Mouse (Mus musculus) midbrain, embryonic 14.5 days (tissue): Measurements from ENCODE around the gene Fads3. TPM values are rescaled to one million over a fixed set of nuclear protein-coding genes. Genes with fewer than 3 reads are reported as not detected.

Experiments used
- ATAC-seq: fragments of 200-750 bp; cut with Nextera tagmentation; 2 replicates; pipeline ENCODE4 v1.8.0; 2017; ENCODE audit warnings: moderate number of reproducible peaks, moderate library complexity; ENCODE audit not compliant: low FRiP score, low TSS enrichment
- DNase-seq: peaks from one replicate; pipeline ENCODE4 v3.0.0-alpha.2; 2015
- H3K27ac ChIP-seq: fragments of 300-500 bp; sonication (generic); replicated peaks from 2 replicates; pipeline ENCODE4 v1.5.1; 2014; ENCODE audit warnings: mild to moderate bottlenecking, low read depth, low read length, moderate library complexity
- H3K27me3 ChIP-seq: fragments of 300-500 bp; sonication (generic); 2 replicates; pipeline ENCODE4 v1.6.1; 2014; ENCODE audit warnings: low read length, control low read depth, mixed read lengths; ENCODE audit not compliant: control insufficient read depth, insufficient read depth
- H3K36me3 ChIP-seq: fragments of 300-500 bp; sonication (generic); 2 replicates; pipeline ENCODE4 v1.6.1; 2014; ENCODE audit warnings: low read length, control low read depth; ENCODE audit not compliant: control insufficient read depth, insufficient read depth
- H3K4me1 ChIP-seq: fragments of 300-500 bp; sonication (generic); 2 replicates; pipeline ENCODE4 v1.6.1; 2014; ENCODE audit warnings: mild to moderate bottlenecking, antibody characterized with exemption, low read length, control low read depth; ENCODE audit not compliant: control insufficient read depth, insufficient read depth
- H3K4me2 ChIP-seq: fragments of 300-500 bp; sonication (generic); 2 replicates; pipeline ENCODE4 v1.6.1; 2014; ENCODE audit warnings: mild to moderate bottlenecking, low read length, moderate library complexity
- H3K4me3 ChIP-seq: fragments of 300-500 bp; sonication (generic); replicated peaks from 2 replicates; pipeline ENCODE4 v1.5.1; 2014; ENCODE audit warnings: low read depth, low read length
- H3K9ac ChIP-seq: fragments of 300-500 bp; sonication (generic); replicated peaks from 2 replicates; pipeline ENCODE4 v1.6.1; 2014; ENCODE audit warnings: mild to moderate bottlenecking, low read length, moderate library complexity
- H3K9me3 ChIP-seq: fragments of 300-500 bp; sonication (generic); 2 replicates; pipeline ENCODE4 v1.6.1; 2016; ENCODE audit warnings: low read length, control low read depth, mixed read lengths; ENCODE audit not compliant: control insufficient read depth
- WGBS: fragments of 180-500 bp; shearing (Covaris S2); extraction: QIAGEN DNeasy Blood & Tissue Kit; methylation state at CpG from one replicate; pipeline ENCODE4 v1.1.7; 2014; 5-methylcytosine and 5-hydroxymethylcytosine counted together
- polyA plus RNA-seq: library from polyadenylated mRNA; unstranded; fragments of >200 nt; fragmentation: Nextera tagmentation; extraction: Ambion mirVana; gene quantifications from 2 replicates; pipeline ENCODE4 v1.2.1, GENCODE M21; 2014

Fads3 gene
- polyA plus RNA-seq, 1 experiment from 2014 or later, result 15.4 TPM

DNA sequence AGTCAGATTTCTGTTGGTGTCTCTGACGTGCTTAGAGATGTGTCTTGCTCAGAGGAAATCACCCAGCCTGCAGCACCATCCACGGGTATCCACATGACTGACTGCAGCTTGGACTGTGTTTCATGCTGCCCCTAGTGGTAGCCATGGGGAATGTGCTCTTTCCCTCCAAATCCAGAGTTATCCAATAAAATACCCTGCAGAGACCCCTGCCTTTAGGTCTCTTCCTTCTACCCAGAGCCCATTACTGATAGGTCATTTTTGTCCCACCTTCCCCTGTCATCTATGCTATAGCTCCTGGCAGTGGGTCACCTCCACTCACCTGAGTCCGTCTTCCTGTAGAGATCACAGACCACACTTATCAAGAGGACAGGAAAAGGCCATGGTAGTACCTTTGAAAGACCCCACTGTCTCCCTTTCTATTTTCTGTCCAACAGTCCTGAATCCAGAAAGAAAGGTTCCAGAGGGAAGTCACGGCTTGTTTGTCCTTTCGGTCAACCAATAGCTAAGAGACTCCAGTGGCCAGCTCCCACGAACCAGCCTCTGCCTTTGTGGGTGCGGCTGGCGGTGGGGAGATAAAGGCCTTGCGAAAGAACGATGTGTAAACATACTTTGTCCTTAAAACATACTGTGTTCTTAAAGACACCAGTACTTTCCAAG is 18.7 kb downstream of the Fads3 start:
- DNase-seq, result peak; percentile 80
- Histone ChIP-seq H3K4me1 (no peaks in the 10 kb centered on the region), H3K9me3 (no peaks in the 10 kb centered on the region), H3K27ac (peak overlapping the region; percentile 10; the same call in 1 of the 2 replicates), H3K36me3 (peaks cover 38% of the 10 kb centered on the region), H3K27me3 (no peaks in the 10 kb centered on the region), H3K9ac (no peak overlapping the region), H3K4me2 (no peak overlapping the region), H3K4me3 (no peak overlapping the region)
- peak; percentile 55 for ATAC-seq
- WGBS, result 61% methylated on average over 10 of the region's 10 CpGs

GRCm38 (mm10) chr19:10060783-10061590 is 19.6 kb downstream of the Fads3 start:
- ATAC-seq, result no peak
- Histone ChIP-seq H3K4me2 (no peak overlapping the region), H3K36me3 (peaks cover 47% of the 10 kb centered on the region), H3K27me3 (no peaks in the 10 kb centered on the region), H3K9me3 (no peaks in the 10 kb centered on the region), H3K9ac (no peak overlapping the region), H3K4me1 (no peaks in the 10 kb centered on the region), H3K27ac (0 out of 2 replicates have a peak overlapping the region, but pooled peaks have one; percentile 10), H3K4me3 (no peak overlapping the region)
- 49% methylated on average over 8 of the region's 8 CpGs for WGBS
- no peak for DNase-seq

DNA sequence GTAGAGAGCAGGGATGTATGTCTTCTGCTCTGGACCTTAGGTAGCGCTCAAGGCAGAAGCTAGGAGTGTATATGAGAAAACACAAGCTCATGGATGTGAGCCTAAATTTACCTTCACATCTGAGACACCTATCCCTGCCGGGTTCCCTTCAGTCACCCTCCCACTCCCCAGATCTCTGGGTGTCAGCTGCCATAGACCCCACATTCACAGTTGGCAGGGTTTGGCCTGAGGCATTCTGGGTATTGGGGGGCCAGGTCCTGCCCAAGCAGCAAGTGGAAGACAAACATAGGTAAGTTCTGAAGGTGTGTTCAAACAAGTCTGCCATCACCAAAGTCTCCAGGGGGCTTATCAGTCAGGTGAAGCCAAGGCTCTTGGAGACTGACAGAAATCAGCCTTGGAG is 20.3 kb downstream of the Fads3 start:
- Histone ChIP-seq H3K27me3 (no peaks in the 10 kb centered on the region), H3K9ac (no peak overlapping the region), H3K4me2 (no peak overlapping the region), H3K4me1 (no peaks in the 10 kb centered on the region), H3K36me3 (peaks cover 54% of the 10 kb centered on the region), H3K27ac (0 out of 2 replicates have a peak overlapping the region, but pooled peaks have one; percentile 10), H3K9me3 (no peaks in the 10 kb centered on the region), H3K4me3 (no peak overlapping the region)
- no peak for DNase-seq
- WGBS, result 92% methylated on average over 2 of the region's 2 CpGs
- no peak for ATAC-seq

GRCm38 (mm10) chr19:10062292-10062691 is 20.9 kb downstream of the Fads3 start:
- H3K4me1 ChIP-seq, result no peaks in the 10 kb centered on the region
- H3K36me3 ChIP-seq, result peaks cover 60% of the 10 kb centered on the region
- WGBS, result 91% methylated on average over 8 of the region's 8 CpGs
- H3K27me3 ChIP-seq, result no peaks in the 10 kb centered on the region
- H3K27ac ChIP-seq, result no peak overlapping the region
- no peak for DNase-seq
- no peak for ATAC-seq
- H3K9ac ChIP-seq, result no peak overlapping the region
- no peak overlapping the region for H3K4me2 ChIP-seq
- no peak overlapping the region for H3K4me3 ChIP-seq
- no peaks in the 10 kb centered on the region for H3K9me3 ChIP-seq

DNA sequence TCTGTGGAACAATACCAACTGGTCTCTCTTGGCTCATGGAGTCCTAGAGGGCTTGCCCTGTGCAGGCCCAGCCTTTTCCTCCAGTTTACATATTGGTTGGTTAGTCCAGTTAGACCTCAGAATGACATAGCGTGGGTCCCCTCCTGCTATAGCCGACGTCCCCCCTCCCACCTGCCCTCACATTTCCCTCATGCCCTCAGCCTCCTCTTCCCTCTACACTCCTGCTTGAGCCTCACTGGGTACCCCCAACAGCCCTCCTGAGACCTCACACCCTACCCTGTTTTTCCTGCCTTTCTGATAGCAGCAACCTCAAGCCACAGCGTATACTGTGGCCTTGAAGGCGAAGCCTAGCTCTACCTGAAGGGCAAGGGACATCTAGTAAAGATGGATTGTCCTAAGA is 21.5 kb downstream of the Fads3 start:
- Histone ChIP-seq H3K36me3 (peaks cover 66% of the 10 kb centered on the region), H3K27me3 (no peaks in the 10 kb centered on the region), H3K4me2 (no peak overlapping the region), H3K27ac (no peak overlapping the region), H3K4me3 (no peak overlapping the region), H3K9me3 (no peaks in the 10 kb centered on the region), H3K4me1 (no peaks in the 10 kb centered on the region), H3K9ac (no peak overlapping the region)
- DNase-seq (no peak), ATAC-seq (no peak)
- WGBS, result 95% methylated on average over 5 of the region's 5 CpGs

GRCm38 (mm10) chr19:10064173-10065012 is 23.0 kb downstream of the Fads3 start:
- Histone ChIP-seq H3K4me3 (no peak overlapping the region), H3K27ac (no peak overlapping the region), H3K4me1 (no peaks in the 10 kb centered on the region), H3K9me3 (no peaks in the 10 kb centered on the region), H3K4me2 (no peak overlapping the region), H3K27me3 (no peaks in the 10 kb centered on the region), H3K36me3 (peaks cover 81% of the 10 kb centered on the region), H3K9ac (no peak overlapping the region)
- ATAC-seq, result no peak; the same call in 1 of the 2 replicates
- WGBS, result 85% methylated on average over 10 of the region's 10 CpGs
- no peak for DNase-seq

GRCm38 (mm10) chr19:10065465-10066188 is 24.3 kb downstream of the Fads3 start:
- 96% methylated on average over 5 of the region's 5 CpGs for WGBS
- Histone ChIP-seq H3K27ac (no peak overlapping the region), H3K4me2 (no peak overlapping the region), H3K9me3 (no peaks in the 10 kb centered on the region), H3K36me3 (peaks cover 94% of the 10 kb centered on the region), H3K9ac (no peak overlapping the region), H3K27me3 (no peaks in the 10 kb centered on the region), H3K4me1 (no peaks in the 10 kb centered on the region), H3K4me3 (no peak overlapping the region)
- ATAC-seq, result no peak
- DNase-seq, result no peak

DNA sequence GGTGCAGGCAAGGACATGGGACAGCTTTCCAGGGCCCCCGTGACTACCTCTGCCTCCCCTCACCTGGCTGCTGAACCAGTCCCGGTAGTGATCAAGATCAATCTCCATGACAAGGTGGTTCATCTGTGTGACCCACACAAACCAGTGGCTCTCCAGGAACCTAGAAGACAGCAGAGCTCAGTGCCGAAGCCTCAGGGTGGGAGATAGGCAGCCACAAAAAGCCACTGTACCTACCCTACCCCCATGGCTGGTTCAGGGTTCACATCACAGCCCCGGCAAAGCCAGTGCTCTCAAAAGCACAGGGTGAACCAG is 24.8 kb downstream of the Fads3 start:
- ATAC-seq, result no peak
- no peaks in the 10 kb centered on the region for H3K27me3 ChIP-seq
- H3K27ac ChIP-seq, result no peak overlapping the region
- no peaks in the 10 kb centered on the region for H3K4me1 ChIP-seq
- no peak overlapping the region for H3K4me3 ChIP-seq
- peaks cover 98% of the 10 kb centered on the region for H3K36me3 ChIP-seq
- no peak for DNase-seq
- no peak overlapping the region for H3K9ac ChIP-seq
- WGBS, result 96% methylated on average over 4 of the region's 4 CpGs
- H3K9me3 ChIP-seq, result no peaks in the 10 kb centered on the region
- no peak overlapping the region for H3K4me2 ChIP-seq
